Mouse (Mus musculus) heart, adult 2 months (tissue): ENCODE results near the gene Il9r. TPM values are rescaled to one million over a fixed set of nuclear protein-coding genes. Genes with fewer than 3 reads are reported as not detected.
A peak's percentile ranks its signal among the peaks of the same experiment; 100 is the strongest.
"Not testable (repeated sequence)": the region's sequence is repeated elsewhere in the genome, so short reads cannot be mapped to it uniquely, and the experiment has no call there.

Source experiments
- DNase-seq, 2 experiments: peaks; one replicate each; pipeline ENCODE4 v3.0.0; 2021
- H3K27ac ChIP-seq: fragments of 200-600 bp; 2 replicates; pipeline ENCODE4 v1.8.1; 2022
- H3K27me3 ChIP-seq: fragments of 200-500 bp; 2 replicates; pipeline ENCODE4 v1.6.1; 2012; ENCODE audit warnings: mild to moderate bottlenecking, low read length, inconsistent platforms, mixed read lengths; ENCODE audit not compliant: control insufficient read depth, insufficient read depth
- H3K36me3 ChIP-seq: fragments of 200-500 bp; 2 replicates; pipeline ENCODE4 v1.6.1; 2012; ENCODE audit warnings: low read length, inconsistent platforms; ENCODE audit not compliant: control insufficient read depth, insufficient read depth
- H3K4me1 ChIP-seq: fragments of 200-500 bp; 2 replicates; pipeline ENCODE4 v1.6.1; 2011; ENCODE audit warnings: low read length; ENCODE audit not compliant: control insufficient read depth, insufficient read depth
- H3K4me3 ChIP-seq: fragments of 200-600 bp; 2 replicates; pipeline ENCODE4 v1.8.1; 2022
- H3K79me2 ChIP-seq: fragments of 200-500 bp; replicated peaks from 2 replicates; pipeline ENCODE4 v1.6.1; 2012; ENCODE audit warnings: mild to moderate bottlenecking, inconsistent platforms, low read length, moderate library complexity, mixed read lengths; ENCODE audit not compliant: control insufficient read depth, insufficient read depth
- H3K9ac ChIP-seq: fragments of 200-500 bp; 2 replicates; pipeline ENCODE4 v1.6.1; 2012; ENCODE audit warnings: low read depth, mild to moderate bottlenecking, control low read depth, inconsistent platforms, low read length, mixed read lengths
- CTCF ChIP-seq: fragments of 200-600 bp; IDR thresholded peaks from 2 replicates; pipeline ENCODE4 v1.8.1; 2022; ENCODE audit warnings: antibody characterized with exemption, mild to moderate bottlenecking, moderate library complexity
- EP300 ChIP-seq: fragments of 200-500 bp; IDR thresholded peaks from 2 replicates; pipeline ENCODE4 v1.6.1; 2011; ENCODE audit warnings: low read depth, low read length, control low read depth; ENCODE audit not compliant: insufficient read depth
- POLR2A ChIP-seq: fragments of 200-500 bp; IDR thresholded peaks from 2 replicates; pipeline ENCODE4 v1.6.1; 2011; ENCODE audit warnings: mild to moderate bottlenecking, low read depth, low read length, control low read depth; ENCODE audit not compliant: insufficient read depth
- WGBS: fragments of 180-500 bp; shearing (Covaris S2); methylation state at CpG from one replicate; pipeline ENCODE4 v1.1.7; 2018; 5-methylcytosine and 5-hydroxymethylcytosine counted together
- intact Hi-C: fragments of 180-260 bp; cut with DNase I; formaldehyde crosslinking; loops from one replicate; pipeline ENCODE4 v1.15.1; 2025
- polyA plus RNA-seq: library from polyadenylated mRNA; depleted of rRNA; stranded (reverse); fragments of >200 nt; gene quantifications from 2 replicates; pipeline ENCODE4 v1.2.3, GENCODE M21; 2012
- total RNA-seq, 2 experiments: library from RNA; stranded (reverse); gene quantifications; 2 replicates each; pipeline ENCODE4 v1.2.3; 2021

Il9r gene
- total and polyA plus RNA-seq, 3 experiments, result 0.37 TPM; not detected in 2

DNA sequence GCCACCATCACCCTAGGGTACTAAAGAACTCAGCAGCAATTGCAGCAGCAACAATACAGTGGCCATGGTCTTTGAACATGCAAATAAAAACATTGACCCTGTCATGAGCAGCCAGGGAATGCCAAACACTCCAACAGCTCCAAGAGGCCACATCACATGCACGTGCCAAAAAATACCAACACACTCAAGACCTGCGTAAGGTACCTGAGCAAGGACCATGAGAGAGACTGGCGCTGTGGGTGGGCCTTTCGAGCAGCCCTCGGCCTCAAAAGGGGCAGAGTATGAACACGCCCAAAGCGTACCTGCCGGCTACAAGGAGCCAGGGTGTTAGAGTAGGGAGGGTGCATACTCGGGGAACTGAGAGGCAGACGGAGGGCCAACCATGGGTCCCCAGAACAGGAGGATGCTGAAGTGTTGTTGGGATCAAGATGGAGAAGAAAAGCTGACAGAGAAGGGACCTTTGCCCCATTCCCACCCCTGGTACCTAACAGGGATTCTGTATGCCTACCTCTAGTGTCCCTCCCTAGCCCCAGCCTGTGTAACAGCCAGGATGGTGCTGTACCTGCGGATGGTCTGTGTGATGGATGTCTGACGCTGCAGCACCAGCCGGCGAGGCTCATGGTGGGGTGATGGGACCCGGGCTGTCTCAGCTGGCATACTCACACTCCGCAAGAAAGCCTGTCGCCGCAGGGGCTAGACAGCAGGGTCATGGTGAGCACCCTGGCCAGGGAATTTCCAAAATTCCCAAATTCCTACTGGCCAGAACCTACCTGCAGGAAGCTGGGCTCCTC, 15.5 kb upstream of the Il9r start:
- Histone ChIP-seq H3K79me2 (no peaks in the 10 kb centered on the region; the same call in none of the 2 replicates), H3K36me3 (no peaks in the 10 kb centered on the region), H3K27me3 (no peaks in the 10 kb centered on the region), H3K27ac (no peak overlapping the region), H3K9ac (no peak overlapping the region), H3K4me3 (no peak overlapping the region), H3K4me1 (peaks cover 3% of the 10 kb centered on the region)
- intact Hi-C loops, result loop anchor here (1.0 to 10.0 kb wide), 2 partner anchors 8 to 109 kb away; no protein-coding TSS in a partner anchor
- DNase-seq, result no peak
- WGBS, result 91% methylated on average over 18 of the region's 18 CpGs
- TF ChIP-seq CTCF (no peak), POLR2A (no peak), EP300 (no peak)

DNA sequence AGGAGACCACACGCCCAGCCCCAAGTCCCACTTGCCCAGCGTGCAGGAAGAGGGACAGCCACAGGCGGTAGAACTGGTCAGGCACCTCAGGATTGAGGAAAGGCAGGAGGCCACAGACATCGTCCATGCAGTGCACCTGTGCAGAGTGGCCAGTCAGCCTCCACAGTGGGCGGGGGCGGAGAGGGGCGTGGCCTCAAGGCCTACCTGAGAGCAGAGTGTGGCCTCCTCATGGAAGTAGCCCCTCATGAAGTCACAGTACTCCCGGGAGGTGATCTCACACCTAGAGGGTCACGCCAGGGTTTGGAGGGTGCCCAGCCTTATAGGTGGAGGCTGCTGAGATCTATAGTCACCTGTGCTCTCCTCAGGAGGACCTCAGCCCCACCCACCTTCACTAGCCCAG, 10.5 kb upstream of the Il9r start:
- intact Hi-C loops, result loop anchor here (10.0 kb wide), 1 partner anchor 114 kb away; no protein-coding TSS in a partner anchor
- no peaks in the 10 kb centered on the region for H3K36me3 ChIP-seq
- H3K27ac ChIP-seq, result no peak overlapping the region
- no peak overlapping the region for H3K9ac ChIP-seq
- WGBS, result 91% methylated on average over 9 of the region's 9 CpGs
- H3K27me3 ChIP-seq, result no peaks in the 10 kb centered on the region
- no peaks in the 10 kb centered on the region for H3K4me1 ChIP-seq
- TF ChIP-seq EP300 (no peak), CTCF (no peak), POLR2A (no peak)
- no peak overlapping the region for H3K4me3 ChIP-seq
- H3K79me2 ChIP-seq, result no peaks in the 10 kb centered on the region
- no peak for DNase-seq

- TF ChIP-seq EP300, result peak; percentile 41; the same call in 1 of the 2 replicates
- peak; percentile 79 for TF ChIP-seq POLR2A
- peak; percentile 60 for TF ChIP-seq CTCF
- Histone ChIP-seq H3K4me1 (no peaks in the 10 kb centered on the region), H3K9ac (peak within 1 kb of the TSS; percentile 67), H3K4me3 (peak within 1 kb of the TSS; percentile 80), H3K36me3 (no peaks in the 10 kb centered on the region), H3K27ac (peak within 1 kb of the TSS; percentile 31), H3K79me2 (no peaks in the 10 kb centered on the region), H3K27me3 (no peaks in the 10 kb centered on the region)
- peak; percentile 92 to 96 for DNase-seq
- WGBS, result under 1% methylated on average over 52 of the region's 52 CpGs
- intact Hi-C loops, result no loop called here
These were observed 5.2 kb upstream of the Il9r start, which contains the start of gene Snrnp25 for GRCm38 (mm10) chr11:32205058-32205873. Gene Snrnp25 (plus strand): TSS chr11:32205415.

DNA sequence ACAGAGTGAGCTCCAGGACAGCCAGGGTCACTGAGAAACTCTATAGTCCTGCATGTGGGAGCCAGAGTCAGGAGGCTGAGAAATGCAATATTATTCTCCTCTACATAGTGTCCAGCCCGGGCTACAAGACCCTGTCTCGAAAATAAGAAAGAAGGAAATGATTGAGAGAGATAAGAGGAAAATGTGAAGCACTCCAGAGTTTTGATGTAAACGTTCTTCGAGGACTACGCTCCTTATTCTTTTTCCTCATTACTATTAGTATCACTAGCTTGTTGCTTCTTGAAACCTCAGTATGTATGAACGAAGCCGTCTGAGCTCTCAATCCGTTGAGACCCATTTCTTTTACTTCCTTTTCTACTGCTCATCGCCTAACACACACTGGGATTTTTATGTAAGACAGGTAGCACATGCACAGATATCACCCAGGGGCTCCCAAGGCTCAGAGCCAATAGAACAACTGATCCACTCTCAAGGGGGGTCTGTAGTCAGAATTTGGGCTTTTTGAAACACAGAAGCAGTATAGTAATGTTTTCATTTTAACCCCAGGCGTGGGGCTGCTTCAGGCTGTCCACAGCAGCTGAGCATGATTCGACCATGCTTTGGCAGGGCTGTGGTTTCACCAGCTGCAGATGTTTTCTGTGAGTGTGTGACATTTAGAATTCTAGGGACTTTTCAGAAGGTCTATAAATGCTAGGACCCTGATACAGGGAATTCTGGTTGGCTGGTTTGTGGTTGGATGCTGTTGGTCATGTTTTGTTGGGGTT, 2.0 kb upstream of the Il9r start:
- Histone ChIP-seq H3K27ac (no peak overlapping the region), H3K27me3 (no peaks in the 10 kb centered on the region), H3K4me1 (no peaks in the 10 kb centered on the region), H3K9ac (no peak overlapping the region), H3K36me3 (no peaks in the 10 kb centered on the region), H3K4me3 (no peak overlapping the region), H3K79me2 (no peaks in the 10 kb centered on the region)
- DNase-seq, result no peak
- intact Hi-C loops, result no loop called here
- TF ChIP-seq POLR2A, result no peak
- no peak for TF ChIP-seq CTCF
- TF ChIP-seq EP300, result no peak
- 58% methylated on average over 11 of the region's 11 CpGs for WGBS

DNA sequence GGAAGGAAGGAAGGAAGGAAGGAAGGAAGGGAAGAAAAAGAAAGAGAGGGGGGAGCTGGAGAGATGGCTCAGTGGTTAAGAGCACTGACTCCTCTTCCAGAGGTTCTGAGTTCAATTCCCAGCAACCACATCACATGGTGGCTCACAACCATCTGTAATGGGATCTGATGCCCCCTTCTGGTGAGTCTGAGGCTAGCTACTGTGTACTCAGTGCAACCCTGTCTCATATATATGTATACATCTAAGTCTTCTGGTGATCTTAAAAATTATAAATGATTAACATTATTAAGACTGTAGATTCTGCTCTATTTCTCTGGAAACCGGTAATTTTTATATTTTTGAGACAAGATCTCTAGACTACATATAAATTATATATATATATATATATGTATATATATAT, 913 bp upstream of the Il9r start:
- H3K79me2 ChIP-seq, H3K27me3 ChIP-seq, H3K4me1 ChIP-seq, H3K9ac ChIP-seq, H3K36me3 ChIP-seq, H3K27ac ChIP-seq, H3K4me3 ChIP-seq, DNase-seq, intact Hi-C loops: not testable (repeated sequence)
- WGBS, result 35% methylated on average over 1 of the region's 1 CpGs
- peak; percentile 41 for TF ChIP-seq CTCF
